Mouse (Mus musculus) gonadal fat pad, adult 2 months (tissue): Measurements from ENCODE around the gene Fndc8. TPM values are rescaled to one million over a fixed set of nuclear protein-coding genes. Genes with fewer than 3 reads are reported as not detected.
"Not testable (repeated sequence)": the region's sequence is repeated elsewhere in the genome, so short reads cannot be mapped to it uniquely, and the experiment has no call there.

Experiments
- DNase-seq: peaks from one replicate; pipeline ENCODE4 v3.0.0-alpha.2; 2012; ENCODE audit warnings: low read depth
- polyA plus RNA-seq: library from polyadenylated mRNA; depleted of rRNA; stranded (reverse); fragments of >200 nt; gene quantifications from 2 replicates; pipeline ENCODE4 v1.2.3, GENCODE M21; 2012; rRNA removed

Fndc8 gene
- polyA plus RNA-seq, 1 experiment: 1.7 TPM

GRCm38 (mm10) chr11:82910679-82911389, 18.9 kb downstream of the Fndc8 start:
- no peak for DNase-seq

- DNase-seq: no peak
Measured at GRCm38 (mm10) chr11:82914711-82915352, 22.9 kb downstream of the Fndc8 start.

- no peak for DNase-seq
Measured at GRCm38 (mm10) chr11:82920768-82921167, 28.8 kb downstream of the Fndc8 start.

GRCm38 (mm10) chr11:82921691-82922090, 29.8 kb downstream of the Fndc8 start:
- no peak for DNase-seq

- not testable (repeated sequence) for DNase-seq
Measured at GRCm38 (mm10) chr11:82923910-82924309, 32.0 kb downstream of the Fndc8 start.

- no peak for DNase-seq
Measured at GRCm38 (mm10) chr11:82928897-82929632, 37.1 kb downstream of the Fndc8 start.

- no peak for DNase-seq
Measured at GRCm38 (mm10) chr11:82929633-82929950, 37.7 kb downstream of the Fndc8 start.

- not testable (repeated sequence) for DNase-seq
Measured at GRCm38 (mm10) chr11:82930391-82930955, 38.5 kb downstream of the Fndc8 start.

GRCm38 (mm10) chr11:82931161-82931560, 39.2 kb downstream of the Fndc8 start:
- not testable (repeated sequence) for DNase-seq

GRCm38 (mm10) chr11:82931671-82932450, 39.9 kb downstream of the Fndc8 start:
- not testable (repeated sequence) for DNase-seq

- no peak for DNase-seq
Measured at GRCm38 (mm10) chr11:82933186-82933585, 41.3 kb downstream of the Fndc8 start.

GRCm38 (mm10) chr11:82943336-82943735, 51.4 kb downstream of the Fndc8 start:
- no peak for DNase-seq

GRCm38 (mm10) chr11:82945636-82946035, 53.7 kb downstream of the Fndc8 start:
- DNase-seq: no peak

- no peak for DNase-seq
Measured at GRCm38 (mm10) chr11:82947457-82947856, 55.5 kb downstream of the Fndc8 start.

GRCm38 (mm10) chr11:82949036-82949435, 57.1 kb downstream of the Fndc8 start:
- no peak for DNase-seq

Other genes starting within 250 kb of the Fndc8 start
- 0.39 and 0.91 TPM in 2 replicates for gene Cct6b, start 127.8 kb upstream of the Fndc8 start, polyA plus RNA-seq
- gene Zfp830, start 127.8 kb upstream of the Fndc8 start, polyA plus RNA-seq: 4.1 and 5.0 TPM in 2 replicates
- gene Lig3, start 111.0 kb upstream of the Fndc8 start, polyA plus RNA-seq: 19.4 and 23.3 TPM in 2 replicates
- 18.2 and 22.5 TPM in 2 replicates for gene Rffl, start 20.9 kb upstream of the Fndc8 start, polyA plus RNA-seq
- gene Rad51d, start 1.5 kb upstream of the Fndc8 start, polyA plus RNA-seq: 19.5 and 22.4 TPM in 2 replicates
- gene Nle1, start 16.3 kb downstream of the Fndc8 start, polyA plus RNA-seq: 20.9 and 25.7 TPM in 2 replicates
- 4.0 and 5.0 TPM in 2 replicates for gene Unc45b, start 18.4 kb downstream of the Fndc8 start, polyA plus RNA-seq
- 16.2 and 18.3 TPM in 2 replicates for gene Slfn5, start 59.2 kb downstream of the Fndc8 start, polyA plus RNA-seq
- 0.36 and 0.41 TPM in 2 replicates for gene Slfn9, start 99.7 kb downstream of the Fndc8 start, polyA plus RNA-seq
- 0.37 and 0.47 TPM in 2 replicates for gene Slfn8, start 128.7 kb downstream of the Fndc8 start, polyA plus RNA-seq
- gene Slfn2, start 173.0 kb downstream of the Fndc8 start, polyA plus RNA-seq: 4.3 and 5.2 TPM in 2 replicates
- 0.27 and 0.34 TPM in 2 replicates for gene Slfn1, start 224.7 kb downstream of the Fndc8 start, polyA plus RNA-seq